Mouse (Mus musculus): ENCODE data around the gene Bmf. TPM values are rescaled to one million over a fixed set of nuclear protein-coding genes. Genes with fewer than 3 reads are reported as not detected.

Bmf gene
- total RNA-seq (2021): 1 to 10 TPM; 5.5 to 7.0 TPM
- polyA plus RNA-seq (2012; rRNA removed): 2.9 and 5.7 TPM in 2 replicates
- long read RNA-seq: 0 reads

- Histone ChIP-seq H3K27ac (peak within 1 kb of the TSS; percentile 93), H3K79me2 (replicated peaks; ENCODE audit: control insufficient read depth, insufficient read depth, low read length) (no peaks in the 10 kb centered on the region), H3K36me3 (ENCODE audit: control insufficient read depth, insufficient read depth, low read length) (peaks cover 9% of the 10 kb centered on the region), H3K4me1 (ENCODE audit: control insufficient read depth, insufficient read depth, low read length) (peaks cover 31% of the 10 kb centered on the region), H3K4me3 (peak within 1 kb of the TSS; percentile 83), H3K9ac (ENCODE audit: low read depth, low read length) (peak within 1 kb of the TSS; percentile 90), H3K27me3 (ENCODE audit: control insufficient read depth, insufficient read depth, low read length) (no peaks in the 10 kb centered on the region)
- DNase-seq: peak; percentile 99
- 1% methylated on average over 45 of the region's 45 CpGs for WGBS
- intact Hi-C loops (cut with DNase I): loop anchor here (2.0 kb wide), 1 partner anchor 17 kb away; no protein-coding TSS in a partner anchor
- TF ChIP-seq CTCF (IDR thresholded peaks at IDR 0.05) (no peak), POLR2A (IDR thresholded peaks at IDR 0.05; ENCODE audit: insufficient read depth, low read depth, low read length) (peak; percentile 66), EP300 (IDR thresholded peaks at IDR 0.05; ENCODE audit: insufficient read depth, low read depth, low read length) (peak; percentile 65)
These were observed at the start of gene Bmf for GRCm38 (mm10) chr2:118549507-118550473. Bmf (minus strand) TSS chr2:118549687.

- no peaks in the 10 kb centered on the region for H3K79me2 ChIP-seq (replicated peaks; ENCODE audit: control insufficient read depth, insufficient read depth, low read length)
- WGBS: 32% methylated on average over 5 of the region's 5 CpGs
These were observed 49.6 kb upstream of the Bmf start for GRCm38 (mm10) chr2:118599087-118599486.

GRCm38 (mm10) chr2:118597673-118598568 is 48.4 kb upstream of the Bmf start, which contains the start of gene Bub1b:
Bub1b (plus strand) TSS chr2:118598211.
- H3K27ac ChIP-seq: no peak within 1 kb of the TSS
- intact Hi-C loops (cut with DNase I): loop anchor here (1.0 kb wide), 1 partner anchor 47 kb away; no protein-coding TSS in a partner anchor

More at GRCm38 (mm10) chr2:118599087-118599486, 49.6 kb upstream of the Bmf start:
- Histone ChIP-seq H3K27ac (no peak overlapping the region), H3K4me3 (no peak overlapping the region), H3K36me3 (ENCODE audit: control insufficient read depth, insufficient read depth, low read length) (no peaks in the 10 kb centered on the region), H3K9ac (ENCODE audit: low read depth, low read length) (no peak overlapping the region), H3K4me1 (ENCODE audit: control insufficient read depth, insufficient read depth, low read length) (peaks cover 3% of the 10 kb centered on the region; the same call in 1 of the 2 replicates), H3K27me3 (ENCODE audit: control insufficient read depth, insufficient read depth, low read length) (no peaks in the 10 kb centered on the region)
- intact Hi-C loops (cut with DNase I): no loop called here
- no peak for DNase-seq
- TF ChIP-seq POLR2A (IDR thresholded peaks at IDR 0.05; ENCODE audit: insufficient read depth, low read depth, low read length): no peak
- no peak for TF ChIP-seq CTCF (IDR thresholded peaks at IDR 0.05)
- no peak for TF ChIP-seq EP300 (IDR thresholded peaks at IDR 0.05; ENCODE audit: insufficient read depth, low read depth, low read length)

GRCm38 (mm10) chr2:118591083-118591482 is 41.6 kb upstream of the Bmf start:
- TF ChIP-seq CTCF (IDR thresholded peaks at IDR 0.05) (no peak), POLR2A (IDR thresholded peaks at IDR 0.05; ENCODE audit: insufficient read depth, low read depth, low read length) (no peak), EP300 (IDR thresholded peaks at IDR 0.05; ENCODE audit: insufficient read depth, low read depth, low read length) (no peak)
- no peaks in the 10 kb centered on the region for H3K27me3 ChIP-seq (ENCODE audit: control insufficient read depth, insufficient read depth, low read length)
- intact Hi-C loops (cut with DNase I): no loop called here

More at GRCm38 (mm10) chr2:118597673-118598568, 48.4 kb upstream of the Bmf start, which contains the start of gene Bub1b:
- peak within 1 kb of the TSS; percentile 47 for H3K4me3 ChIP-seq
- no peaks in the 10 kb centered on the region for H3K36me3 ChIP-seq (ENCODE audit: control insufficient read depth, insufficient read depth, low read length)
- WGBS: 5% methylated on average over 41 of the region's 41 CpGs
- no peaks in the 10 kb centered on the region for H3K79me2 ChIP-seq (replicated peaks; ENCODE audit: control insufficient read depth, insufficient read depth, low read length)
- peak; percentile 90 to 91 for DNase-seq
- peak within 1 kb of the TSS; percentile 63 for H3K9ac ChIP-seq (ENCODE audit: low read depth, low read length)
- TF ChIP-seq CTCF (IDR thresholded peaks at IDR 0.05): no peak
- TF ChIP-seq EP300 (IDR thresholded peaks at IDR 0.05; ENCODE audit: insufficient read depth, low read depth, low read length): peak; percentile 58; the same call in 1 of the 2 replicates
- no peak for TF ChIP-seq POLR2A (IDR thresholded peaks at IDR 0.05; ENCODE audit: insufficient read depth, low read depth, low read length)
- peaks cover 3% of the 10 kb centered on the region; the same call in 1 of the 2 replicates for H3K4me1 ChIP-seq (ENCODE audit: control insufficient read depth, insufficient read depth, low read length)
- H3K27me3 ChIP-seq (ENCODE audit: control insufficient read depth, insufficient read depth, low read length): no peaks in the 10 kb centered on the region

DNA sequence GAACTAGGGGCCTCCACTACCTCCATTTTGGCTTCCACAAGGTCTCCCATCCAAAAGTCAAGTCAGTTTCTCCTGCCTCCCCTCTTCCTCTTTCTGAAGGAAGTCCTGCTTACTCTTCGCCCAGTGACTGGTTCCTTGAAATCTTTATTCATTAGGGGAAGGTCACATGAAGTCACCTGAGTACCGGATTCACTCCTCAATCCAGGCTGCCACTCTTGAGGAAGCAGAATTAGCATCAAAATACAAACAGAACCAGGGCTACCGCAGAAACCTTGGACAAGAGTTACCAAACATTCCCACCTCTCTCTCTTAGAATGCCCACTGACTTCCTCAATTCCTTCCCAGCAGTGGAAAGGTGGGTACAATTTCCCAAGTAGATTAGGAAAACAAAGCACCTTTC is 38.2 kb upstream of the Bmf start:
- Histone ChIP-seq H3K9ac (ENCODE audit: low read depth, low read length) (no peak overlapping the region), H3K79me2 (replicated peaks; ENCODE audit: control insufficient read depth, insufficient read depth, low read length) (no peaks in the 10 kb centered on the region), H3K4me3 (no peak overlapping the region), H3K36me3 (ENCODE audit: control insufficient read depth, insufficient read depth, low read length) (no peaks in the 10 kb centered on the region), H3K4me1 (ENCODE audit: control insufficient read depth, insufficient read depth, low read length) (no peaks in the 10 kb centered on the region), H3K27me3 (ENCODE audit: control insufficient read depth, insufficient read depth, low read length) (no peaks in the 10 kb centered on the region), H3K27ac (no peak overlapping the region)
- WGBS: 80% methylated on average over 3 of the region's 3 CpGs
- DNase-seq: no peak
- intact Hi-C loops (cut with DNase I): no loop called here
- TF ChIP-seq POLR2A (IDR thresholded peaks at IDR 0.05; ENCODE audit: insufficient read depth, low read depth, low read length) (no peak), EP300 (IDR thresholded peaks at IDR 0.05; ENCODE audit: insufficient read depth, low read depth, low read length) (no peak), CTCF (IDR thresholded peaks at IDR 0.05) (no peak)

More at GRCm38 (mm10) chr2:118591083-118591482, 41.6 kb upstream of the Bmf start:
- H3K36me3 ChIP-seq (ENCODE audit: control insufficient read depth, insufficient read depth, low read length): no peaks in the 10 kb centered on the region
- H3K27ac ChIP-seq: no peak overlapping the region
- no peak overlapping the region for H3K9ac ChIP-seq (ENCODE audit: low read depth, low read length)
- DNase-seq: no peak
- no peaks in the 10 kb centered on the region for H3K4me1 ChIP-seq (ENCODE audit: control insufficient read depth, insufficient read depth, low read length)
- 62% methylated on average over 4 of the region's 4 CpGs for WGBS
- H3K79me2 ChIP-seq (replicated peaks; ENCODE audit: control insufficient read depth, insufficient read depth, low read length): no peaks in the 10 kb centered on the region
- no peak overlapping the region for H3K4me3 ChIP-seq
